Mouse (Mus musculus) intestine, postnatal 0 days (tissue): ENCODE data around the gene Agap3. TPM values are rescaled to one million over a fixed set of nuclear protein-coding genes. Genes with fewer than 3 reads are reported as not detected.

ENCODE experiments used
- ATAC-seq: fragments of 200-750 bp; cut with Nextera tagmentation; 2 replicates; pipeline ENCODE4 v1.8.0; 2017; ENCODE audit warnings: mild to moderate bottlenecking, moderate TSS enrichment, moderate library complexity
- H3K27ac ChIP-seq: fragments of 300-500 bp; sonication (generic); 2 replicates; pipeline ENCODE4 v1.5.1; 2014; ENCODE audit warnings: mild to moderate bottlenecking, low read depth, low read length, moderate library complexity
- H3K27me3 ChIP-seq: fragments of 300-500 bp; sonication (generic); replicated peaks from 2 replicates; pipeline ENCODE4 v1.6.1; 2014; ENCODE audit warnings: low read length, mixed read lengths; ENCODE audit not compliant: control insufficient read depth, insufficient read depth
- H3K36me3 ChIP-seq: fragments of 300-500 bp; sonication (generic); 2 replicates; pipeline ENCODE4 v1.6.1; 2014; ENCODE audit warnings: mild to moderate bottlenecking, moderate library complexity; ENCODE audit not compliant: control insufficient read depth, insufficient read depth
- H3K4me1 ChIP-seq: fragments of 300-500 bp; sonication (generic); replicated peaks from 2 replicates; pipeline ENCODE4 v1.6.1; 2014; ENCODE audit warnings: antibody characterized with exemption, low read length, mixed read lengths; ENCODE audit not compliant: control insufficient read depth, insufficient read depth
- H3K4me2 ChIP-seq: fragments of 300-500 bp; sonication (generic); replicated peaks from 2 replicates; pipeline ENCODE4 v1.6.1; 2014; ENCODE audit warnings: low read depth, mild to moderate bottlenecking, moderate library complexity
- H3K4me3 ChIP-seq: fragments of 300-500 bp; sonication (generic); 2 replicates; pipeline ENCODE4 v1.5.1; 2014; ENCODE audit warnings: low read depth, low read length
- H3K9ac ChIP-seq: fragments of 300-500 bp; sonication (generic); 2 replicates; pipeline ENCODE4 v1.6.1; 2014; ENCODE audit warnings: mild to moderate bottlenecking, low read depth, low read length
- H3K9me3 ChIP-seq: fragments of 300-500 bp; sonication (generic); 2 replicates; pipeline ENCODE4 v1.6.1; 2016; ENCODE audit warnings: mixed run types; ENCODE audit not compliant: control insufficient read depth
- CTCF ChIP-seq: sonication (generic); IDR thresholded peaks from 2 replicates; pipeline ENCODE4 v1.5.1; 2016; ENCODE audit warnings: low read depth, mild to moderate bottlenecking, control low read depth, antibody characterized with exemption, moderate library complexity
- WGBS: fragments of 180-500 bp; shearing (Covaris S2); extraction: QIAGEN DNeasy Blood & Tissue Kit; methylation state at CpG from one replicate; pipeline ENCODE4 v1.1.7; 2014; 5-methylcytosine and 5-hydroxymethylcytosine counted together
- polyA plus RNA-seq: library from polyadenylated mRNA; unstranded; fragments of >200 nt; fragmentation: Nextera tagmentation; extraction: Ambion mirVana; gene quantifications from 2 replicates; pipeline ENCODE4 v1.2.1, GENCODE M21; 2015

Agap3 gene
- polyA plus RNA-seq, 1 experiment from 2014 or later: 14.9 TPM

DNA sequence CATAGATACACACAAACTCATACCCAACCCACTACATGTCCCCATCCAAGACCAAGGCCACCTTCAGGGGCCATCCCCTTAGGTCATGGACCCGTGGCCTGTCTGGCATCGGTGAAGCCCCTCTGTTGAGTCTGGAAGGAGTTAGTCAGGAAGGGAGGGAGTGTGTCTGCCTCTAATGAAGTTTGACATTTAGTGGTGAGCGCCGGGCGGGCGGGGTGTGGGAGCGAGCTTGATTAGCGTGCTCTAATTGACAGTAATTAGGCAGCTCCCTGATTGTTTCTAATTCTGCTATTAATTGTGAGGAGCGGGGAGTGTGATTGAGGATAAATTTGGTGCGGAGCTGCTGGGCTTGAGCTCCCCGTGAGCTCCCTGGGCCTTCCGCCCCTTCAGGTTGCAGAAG is 45.5 kb downstream of the Agap3 start:
- no peak for TF ChIP-seq CTCF
- H3K36me3 ChIP-seq: peaks cover 88% of the 10 kb centered on the region
- no peak overlapping the region for H3K4me2 ChIP-seq
- H3K27me3 ChIP-seq: no peaks in the 10 kb centered on the region
- H3K4me3 ChIP-seq: no peak overlapping the region
- no peaks in the 10 kb centered on the region for H3K9me3 ChIP-seq
- no peak overlapping the region for H3K27ac ChIP-seq
- WGBS: 91% methylated on average over 12 of the region's 12 CpGs
- no peak overlapping the region for H3K9ac ChIP-seq
- no peak for ATAC-seq
- H3K4me1 ChIP-seq: no peaks in the 10 kb centered on the region

DNA sequence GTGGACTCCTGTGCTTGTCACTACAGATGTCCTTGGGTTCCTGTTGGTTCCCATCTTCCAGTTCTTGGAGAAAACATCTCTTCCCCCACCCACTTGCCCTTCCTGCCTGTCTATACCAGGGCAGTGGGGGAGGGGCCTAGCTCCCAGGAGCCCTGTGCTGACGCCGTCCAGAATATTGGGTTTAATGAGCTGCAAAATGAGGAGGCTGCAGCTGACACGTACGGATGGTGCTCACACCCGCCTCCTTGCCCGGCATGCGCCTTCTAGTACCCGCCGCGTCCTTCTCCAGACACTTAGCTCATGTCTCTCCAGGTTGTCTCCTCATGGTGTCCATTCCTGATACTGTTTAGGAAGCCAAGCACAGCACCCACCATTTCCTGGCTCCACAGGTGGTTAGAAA is 47.1 kb downstream of the Agap3 start:
- Histone ChIP-seq H3K36me3 (peaks cover 72% of the 10 kb centered on the region), H3K9ac (no peak overlapping the region), H3K4me2 (no peak overlapping the region), H3K27me3 (no peaks in the 10 kb centered on the region), H3K9me3 (no peaks in the 10 kb centered on the region), H3K4me3 (no peak overlapping the region), H3K27ac (no peak overlapping the region), H3K4me1 (no peaks in the 10 kb centered on the region)
- ATAC-seq: no peak
- 90% methylated on average over 10 of the region's 10 CpGs for WGBS
- no peak for TF ChIP-seq CTCF

DNA sequence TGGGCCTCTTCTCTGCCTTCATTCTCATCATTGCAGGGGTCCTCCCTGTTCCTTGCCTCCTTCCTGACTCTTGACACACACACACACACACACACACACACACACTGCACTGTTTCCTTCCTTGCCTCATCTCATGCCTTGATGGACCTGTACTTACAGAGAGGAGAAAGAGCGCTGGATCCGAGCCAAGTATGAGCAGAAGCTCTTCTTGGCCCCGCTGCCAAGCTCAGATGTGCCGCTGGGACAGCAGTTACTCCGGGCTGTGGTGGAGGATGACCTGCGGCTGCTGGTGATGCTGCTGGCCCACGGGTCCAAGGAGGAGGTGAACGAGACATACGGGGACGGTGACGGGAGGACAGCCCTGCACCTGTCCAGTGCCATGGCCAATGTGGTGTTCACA is 48.9 kb downstream of the Agap3 start:
- no peaks in the 10 kb centered on the region for H3K4me1 ChIP-seq
- no peak overlapping the region for H3K4me2 ChIP-seq
- WGBS: 78% methylated on average over 11 of the region's 11 CpGs
- peaks cover 56% of the 10 kb centered on the region for H3K36me3 ChIP-seq
- H3K4me3 ChIP-seq: no peak overlapping the region
- no peak overlapping the region for H3K9ac ChIP-seq
- H3K27me3 ChIP-seq: peaks cover 4% of the 10 kb centered on the region; the same call in 1 of the 2 replicates
- no peaks in the 10 kb centered on the region for H3K9me3 ChIP-seq
- no peak for ATAC-seq
- no peak for TF ChIP-seq CTCF
- no peak overlapping the region for H3K27ac ChIP-seq

DNA sequence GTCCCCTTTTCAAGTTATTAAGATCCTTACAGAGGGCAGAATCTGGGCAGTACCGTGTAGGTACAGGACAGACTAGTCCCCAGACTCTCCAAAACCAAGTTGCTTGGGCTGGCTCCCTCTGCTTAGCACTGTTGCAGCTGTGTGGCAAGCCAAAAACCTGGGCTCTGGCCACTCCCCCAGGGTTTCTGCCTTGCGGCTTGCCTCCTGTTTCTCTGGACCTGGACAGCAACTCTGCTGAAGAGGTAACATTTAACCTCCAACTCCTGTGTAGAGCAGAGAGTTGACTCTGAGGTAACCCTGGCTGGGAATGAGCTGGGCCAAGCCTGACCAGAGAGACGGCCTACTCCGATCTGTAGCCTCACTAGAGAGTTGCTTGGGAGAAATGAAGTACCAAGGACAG is 50.8 kb downstream of the Agap3 start:
- no peak for TF ChIP-seq CTCF
- no peak overlapping the region for H3K4me3 ChIP-seq
- no peaks in the 10 kb centered on the region for H3K4me1 ChIP-seq
- H3K36me3 ChIP-seq: peaks cover 39% of the 10 kb centered on the region
- no peak overlapping the region for H3K9ac ChIP-seq
- 77% methylated on average over 4 of the region's 4 CpGs for WGBS
- H3K9me3 ChIP-seq: no peaks in the 10 kb centered on the region
- ATAC-seq: no peak
- peaks cover 4% of the 10 kb centered on the region; the same call in 1 of the 2 replicates for H3K27me3 ChIP-seq
- no peak overlapping the region for H3K4me2 ChIP-seq
- no peak overlapping the region for H3K27ac ChIP-seq

- H3K4me3 ChIP-seq: no peak overlapping the region
- H3K4me1 ChIP-seq: no peaks in the 10 kb centered on the region
- no peak for TF ChIP-seq CTCF
- no peak overlapping the region for H3K9ac ChIP-seq
- WGBS: 53% methylated on average over 2 of the region's 2 CpGs
- no peak overlapping the region for H3K4me2 ChIP-seq
- H3K27me3 ChIP-seq: peaks cover 4% of the 10 kb centered on the region; the same call in 1 of the 2 replicates
- no peaks in the 10 kb centered on the region for H3K9me3 ChIP-seq
- H3K27ac ChIP-seq: no peak overlapping the region
- H3K36me3 ChIP-seq: peaks cover 14% of the 10 kb centered on the region
- ATAC-seq: no peak
Measured at GRCm38 (mm10) chr5:24505513-24505912, 53.5 kb downstream of the Agap3 start.

- peaks cover 4% of the 10 kb centered on the region; the same call in 1 of the 2 replicates for H3K27me3 ChIP-seq
- H3K9ac ChIP-seq: no peak overlapping the region
- no peaks in the 10 kb centered on the region for H3K36me3 ChIP-seq
- H3K27ac ChIP-seq: no peak overlapping the region
- no peak for TF ChIP-seq CTCF
- no peaks in the 10 kb centered on the region for H3K9me3 ChIP-seq
- no peaks in the 10 kb centered on the region for H3K4me1 ChIP-seq
- 92% methylated on average over 7 of the region's 7 CpGs for WGBS
- H3K4me2 ChIP-seq: no peak overlapping the region
- H3K4me3 ChIP-seq: no peak overlapping the region
- ATAC-seq: no peak
Measured at GRCm38 (mm10) chr5:24508406-24508805, 56.4 kb downstream of the Agap3 start.

- Histone ChIP-seq H3K27me3 (no peaks in the 10 kb centered on the region), H3K9me3 (no peaks in the 10 kb centered on the region), H3K4me1 (no peaks in the 10 kb centered on the region), H3K4me3 (no peak overlapping the region), H3K9ac (no peak overlapping the region), H3K4me2 (no peak overlapping the region), H3K27ac (no peak overlapping the region), H3K36me3 (no peaks in the 10 kb centered on the region)
- WGBS: 52% methylated on average over 11 of the region's 11 CpGs
- no peak for ATAC-seq
- TF ChIP-seq CTCF: peak; percentile 73
Measured at GRCm38 (mm10) chr5:24510635-24511034, 58.7 kb downstream of the Agap3 start.
